Mouse (Mus musculus) liver, adult 2 months (tissue): ENCODE data around the gene Cyp11a1. TPM values are rescaled to one million over a fixed set of nuclear protein-coding genes. Genes with fewer than 3 reads are reported as not detected.

Source experiments
- DNase-seq: peaks from one replicate; pipeline ENCODE4 v3.0.0-alpha.2; 2011; ENCODE audit warnings: low read depth, low spot score; ENCODE audit errors: extremely low read depth
- H3K27ac ChIP-seq: fragments of 200-500 bp; replicated peaks from 2 replicates; pipeline ENCODE4 v1.5.1; 2012; ENCODE audit warnings: low read depth, mild to moderate bottlenecking, control low read depth, inconsistent platforms, low read length; ENCODE audit not compliant: insufficient read depth
- H3K27me3 ChIP-seq: fragments of 200-500 bp; 2 replicates; pipeline ENCODE4 v1.6.1; 2012; ENCODE audit warnings: mild to moderate bottlenecking, moderate library complexity, low read length, inconsistent platforms; ENCODE audit not compliant: control insufficient read depth, insufficient read depth
- H3K36me3 ChIP-seq: fragments of 200-500 bp; 2 replicates; pipeline ENCODE4 v1.6.1; 2012; ENCODE audit warnings: low read length, inconsistent platforms; ENCODE audit not compliant: control insufficient read depth, insufficient read depth
- H3K4me1 ChIP-seq: fragments of 200-500 bp; 2 replicates; pipeline ENCODE4 v1.6.1; 2011; ENCODE audit warnings: low read length; ENCODE audit not compliant: control insufficient read depth, insufficient read depth
- H3K4me3 ChIP-seq: fragments of 200-500 bp; 2 replicates; pipeline ENCODE4 v1.5.1; 2011; ENCODE audit warnings: low read depth, mild to moderate bottlenecking, control low read depth, low read length, moderate library complexity; ENCODE audit not compliant: insufficient read depth
- H3K79me2 ChIP-seq: fragments of 200-500 bp; 2 replicates; pipeline ENCODE4 v1.6.1; 2012; ENCODE audit warnings: inconsistent platforms, mild to moderate bottlenecking, low read length, moderate library complexity; ENCODE audit not compliant: control insufficient read depth, insufficient read depth
- H3K9ac ChIP-seq: fragments of 200-500 bp; 2 replicates; pipeline ENCODE4 v1.6.1; 2012; ENCODE audit warnings: low read depth, mild to moderate bottlenecking, control low read depth, inconsistent platforms, low read length
- CTCF ChIP-seq: fragments of 200-500 bp; IDR thresholded peaks from 2 replicates; pipeline ENCODE4 v1.5.1; 2011; ENCODE audit warnings: low read depth, low read length, control low read depth
- POLR2A ChIP-seq: fragments of 200-500 bp; IDR thresholded peaks from 2 replicates; pipeline ENCODE4 v1.6.1; 2011; ENCODE audit warnings: low read length, control low read depth; ENCODE audit not compliant: insufficient read depth; ENCODE audit errors: extremely low read depth
- WGBS: fragments of 180-500 bp; shearing (Covaris S2); methylation state at CpG from one replicate; pipeline ENCODE4 v1.1.7; 2018; 5-methylcytosine and 5-hydroxymethylcytosine counted together
- polyA plus RNA-seq: library from polyadenylated mRNA; depleted of rRNA; stranded (reverse); fragments of >200 nt; gene quantifications from 2 replicates; pipeline ENCODE4 v1.2.3, GENCODE M21; 2012
- total RNA-seq: library from RNA; depleted of rRNA; stranded (reverse); fragments of >200 nt; gene quantifications from 2 replicates; pipeline ENCODE4 v1.2.3, GENCODE M21; 2014

Cyp11a1 gene
- total and polyA plus RNA-seq, 2 experiments, result not detected

- 65% methylated on average over 10 of the region's 10 CpGs for WGBS
- no peaks in the 10 kb centered on the region for H3K4me1 ChIP-seq
- no peaks in the 10 kb centered on the region for H3K36me3 ChIP-seq
- H3K27me3 ChIP-seq, result no peaks in the 10 kb centered on the region
- no peak overlapping the region for H3K4me3 ChIP-seq
- no peak overlapping the region for H3K27ac ChIP-seq
- no peak for DNase-seq
- no peaks in the 10 kb centered on the region for H3K79me2 ChIP-seq
- H3K9ac ChIP-seq, result no peak overlapping the region
- TF ChIP-seq POLR2A (no peak), CTCF (no peak)
These were observed 40.9 kb downstream of the Cyp11a1 start for GRCm38 (mm10) chr9:58047061-58047460.

GRCm38 (mm10) chr9:58048621-58049020, 42.4 kb downstream of the Cyp11a1 start:
- no peak overlapping the region for H3K27ac ChIP-seq
- no peak overlapping the region for H3K9ac ChIP-seq
- TF ChIP-seq CTCF (no peak), POLR2A (no peak)
- no peaks in the 10 kb centered on the region for H3K36me3 ChIP-seq
- H3K4me3 ChIP-seq, result no peak overlapping the region
- no peaks in the 10 kb centered on the region for H3K27me3 ChIP-seq
- DNase-seq, result no peak
- H3K4me1 ChIP-seq, result no peaks in the 10 kb centered on the region
- no peaks in the 10 kb centered on the region for H3K79me2 ChIP-seq
- 35% methylated on average over 6 of the region's 6 CpGs for WGBS

GRCm38 (mm10) chr9:58049186-58049585, 43.0 kb downstream of the Cyp11a1 start:
- no peak for DNase-seq
- no peaks in the 10 kb centered on the region for H3K79me2 ChIP-seq
- H3K27me3 ChIP-seq, result no peaks in the 10 kb centered on the region

GRCm38 (mm10) chr9:58049861-58050260, 43.6 kb downstream of the Cyp11a1 start:
- Histone ChIP-seq H3K9ac (no peak overlapping the region), H3K36me3 (no peaks in the 10 kb centered on the region), H3K4me1 (no peaks in the 10 kb centered on the region), H3K4me3 (no peak overlapping the region), H3K79me2 (no peaks in the 10 kb centered on the region), H3K27me3 (no peaks in the 10 kb centered on the region), H3K27ac (no peak overlapping the region)
- no peak for DNase-seq
- 68% methylated on average over 7 of the region's 7 CpGs for WGBS
- TF ChIP-seq CTCF (no peak), POLR2A (no peak)

More at GRCm38 (mm10) chr9:58049186-58049585, 43.0 kb downstream of the Cyp11a1 start:
- TF ChIP-seq POLR2A (no peak), CTCF (no peak)
- Histone ChIP-seq H3K9ac (no peak overlapping the region), H3K27ac (no peak overlapping the region), H3K4me1 (no peaks in the 10 kb centered on the region), H3K36me3 (no peaks in the 10 kb centered on the region), H3K4me3 (no peak overlapping the region)
- 69% methylated on average over 6 of the region's 6 CpGs for WGBS

DNA sequence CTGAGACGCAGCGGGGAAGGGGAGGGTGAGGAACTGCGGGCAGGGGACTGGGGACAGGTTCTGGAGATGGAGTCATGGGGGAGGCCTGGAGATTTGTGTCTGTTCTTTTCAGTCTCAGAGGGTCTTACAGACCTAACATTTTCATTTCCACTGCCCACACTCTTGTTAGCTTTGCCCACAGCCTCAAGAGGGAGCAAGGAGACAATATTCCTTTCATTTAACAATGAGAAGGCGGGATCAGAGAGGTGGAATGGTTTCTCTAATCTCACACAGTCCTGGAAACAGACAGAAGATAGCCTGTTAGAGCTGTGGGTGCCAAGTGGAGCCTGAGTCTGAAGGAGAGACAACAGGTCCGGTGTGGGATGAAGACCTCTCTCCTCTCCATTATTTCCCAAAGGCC, 45.7 kb downstream of the Cyp11a1 start:
- Histone ChIP-seq H3K79me2 (no peaks in the 10 kb centered on the region), H3K36me3 (no peaks in the 10 kb centered on the region), H3K9ac (no peak overlapping the region), H3K27me3 (no peaks in the 10 kb centered on the region), H3K4me3 (no peak overlapping the region), H3K4me1 (no peaks in the 10 kb centered on the region), H3K27ac (no peak overlapping the region)
- no peak for TF ChIP-seq CTCF
- TF ChIP-seq POLR2A, result no peak
- WGBS, result 19% methylated on average over 5 of the region's 5 CpGs
- DNase-seq, result no peak

DNA sequence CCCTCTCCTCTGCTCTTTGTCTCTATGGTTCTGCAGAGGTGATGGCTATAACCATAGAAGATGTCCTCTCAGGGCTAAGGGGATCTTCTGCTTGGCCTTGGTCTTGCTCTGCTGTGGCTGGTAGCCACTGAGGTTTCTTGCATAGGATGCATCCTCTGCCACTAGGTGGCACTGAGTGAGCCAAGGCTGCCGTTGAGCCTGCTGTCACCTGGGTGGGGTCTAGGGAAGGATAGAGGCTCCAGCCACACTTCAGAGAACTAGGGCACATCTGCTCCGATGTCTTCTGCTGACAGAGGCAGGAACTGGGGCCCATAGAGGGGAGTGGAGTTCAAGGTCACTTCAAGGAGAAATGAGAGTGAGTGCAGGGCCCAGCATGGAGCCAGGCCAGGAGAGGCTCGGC, 46.9 kb downstream of the Cyp11a1 start:
- no peak for TF ChIP-seq POLR2A
- TF ChIP-seq CTCF, result peak; percentile 90
- no peak overlapping the region for H3K4me3 ChIP-seq
- DNase-seq, result peak; percentile 8
- H3K36me3 ChIP-seq, result no peaks in the 10 kb centered on the region
- no peaks in the 10 kb centered on the region for H3K79me2 ChIP-seq
- WGBS, result 25% methylated on average over 3 of the region's 3 CpGs
- no peak overlapping the region for H3K9ac ChIP-seq
- H3K27me3 ChIP-seq, result no peaks in the 10 kb centered on the region
- H3K4me1 ChIP-seq, result no peaks in the 10 kb centered on the region
- H3K27ac ChIP-seq, result no peak overlapping the region
